Mouse (Mus musculus): ENCODE measurements at regions not wholly inside any gene's neighbourhood (a gene's known extent, or its start where the extent isn't known, plus 50 kb on each side); places are given as distances from the start of the nearest gene placed in this dataset.

DNA sequence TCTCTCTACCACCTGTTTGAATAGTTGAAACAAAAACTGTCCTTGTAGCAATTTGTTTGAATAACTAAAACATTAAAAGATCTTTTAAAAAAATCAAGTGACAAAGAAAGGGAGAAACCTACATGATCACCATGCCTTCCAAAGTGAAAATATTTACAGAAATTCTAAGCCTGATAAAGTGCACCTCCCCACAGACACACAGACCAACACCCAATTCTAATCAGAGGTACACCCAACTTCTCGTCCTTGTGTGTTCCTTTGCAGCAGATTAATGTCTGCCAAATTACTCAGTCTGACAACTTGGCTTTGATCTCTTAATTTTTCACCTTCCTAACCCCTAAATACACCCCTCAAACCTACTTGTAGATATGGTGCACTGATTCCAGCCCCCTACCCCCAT lies 719.1 kb downstream of the Epm2a start:
- WGBS = 37% methylated on average over 1 of the region's 1 CpGs

DNA sequence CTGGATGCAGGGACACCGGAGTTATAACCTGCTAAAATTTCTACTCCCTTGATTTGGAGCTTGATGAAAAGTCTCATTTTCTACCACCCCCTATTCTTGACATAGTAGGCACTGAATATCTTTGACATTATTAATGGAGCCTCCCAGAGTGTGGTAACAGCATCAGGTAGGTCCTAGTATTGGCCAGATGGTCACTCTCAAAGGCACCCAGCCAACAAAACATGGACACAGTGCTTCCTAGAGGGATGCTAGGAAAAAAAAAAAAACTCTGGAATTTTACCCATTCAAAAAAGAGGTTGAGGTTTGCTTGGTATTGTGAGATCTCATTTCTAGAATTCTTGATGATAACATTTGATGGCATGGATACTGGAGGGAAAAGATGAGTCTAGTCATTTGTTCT lies 740.8 kb downstream of the Epm2a start:
- Histone ChIP-seq H3K4me1 (replicated peaks; ENCODE audit: control insufficient read depth, insufficient read depth, low read length) (no peaks in the 10 kb centered on the region), H3K36me3 (ENCODE audit: control insufficient read depth, insufficient read depth) (no peaks in the 10 kb centered on the region), H3K4me3 (ENCODE audit: low read depth, low read length) (no peak overlapping the region), H3K9me3 (ENCODE audit: control insufficient read depth) (no peaks in the 10 kb centered on the region), H3K27ac (ENCODE audit: low read depth, low read length) (no peak overlapping the region), H3K27me3 (replicated peaks; ENCODE audit: control insufficient read depth, insufficient read depth, low read length) (no peaks in the 10 kb centered on the region), H3K4me2 (replicated peaks; ENCODE audit: low read depth) (no peak overlapping the region), H3K9ac (ENCODE audit: low read depth, low read length) (no peak overlapping the region)
- whole genome bisulfite sequencing = 87% methylated on average over 1 of the region's 1 CpGs
- no peak for ATAC-seq
- TF ChIP-seq CTCF (IDR thresholded peaks at IDR 0.05; ENCODE audit: low read depth) = no peak

More for the DNA sequence above, 719.1 kb downstream of the Epm2a start:
- no peak for TF ChIP-seq CTCF (IDR thresholded peaks at IDR 0.05; ENCODE audit: low read depth)
- Histone ChIP-seq H3K27me3 (replicated peaks; ENCODE audit: control insufficient read depth, insufficient read depth, low read length) (no peaks in the 10 kb centered on the region), H3K36me3 (ENCODE audit: control insufficient read depth, insufficient read depth) (no peaks in the 10 kb centered on the region), H3K9me3 (ENCODE audit: control insufficient read depth) (no peaks in the 10 kb centered on the region), H3K4me1 (replicated peaks; ENCODE audit: control insufficient read depth, insufficient read depth, low read length) (no peaks in the 10 kb centered on the region), H3K4me3 (ENCODE audit: low read depth, low read length) (no peak overlapping the region), H3K4me2 (replicated peaks; ENCODE audit: low read depth) (no peak overlapping the region), H3K9ac (ENCODE audit: low read depth, low read length) (no peak overlapping the region), H3K27ac (ENCODE audit: low read depth, low read length) (no peak overlapping the region)
- no peak for ATAC-seq

GRCm38 (mm10) chr10:12092521-12092920 lies 749.3 kb downstream of the Epm2a start:
- ATAC-seq = no peak
- H3K4me3 ChIP-seq (ENCODE audit: low read depth, low read length) = no peak overlapping the region
- WGBS = 46% methylated on average over 1 of the region's 1 CpGs
- no peaks in the 10 kb centered on the region for H3K36me3 ChIP-seq (ENCODE audit: control insufficient read depth, insufficient read depth)
- H3K27me3 ChIP-seq (replicated peaks; ENCODE audit: control insufficient read depth, insufficient read depth, low read length) = no peaks in the 10 kb centered on the region
- H3K9me3 ChIP-seq (ENCODE audit: control insufficient read depth) = no peaks in the 10 kb centered on the region
- no peak overlapping the region for H3K4me2 ChIP-seq (replicated peaks; ENCODE audit: low read depth)
- no peak overlapping the region for H3K27ac ChIP-seq (ENCODE audit: low read depth, low read length)
- no peaks in the 10 kb centered on the region for H3K4me1 ChIP-seq (replicated peaks; ENCODE audit: control insufficient read depth, insufficient read depth, low read length)
- H3K9ac ChIP-seq (ENCODE audit: low read depth, low read length) = no peak overlapping the region
- no peak for TF ChIP-seq CTCF (IDR thresholded peaks at IDR 0.05; ENCODE audit: low read depth)

GRCm38 (mm10) chr10:12096678-12097077 lies 753.5 kb downstream of the Epm2a start:
- ATAC-seq = no peak
- TF ChIP-seq CTCF (IDR thresholded peaks at IDR 0.05; ENCODE audit: low read depth) = no peak
- Histone ChIP-seq H3K4me2 (replicated peaks; ENCODE audit: low read depth) (no peak overlapping the region), H3K4me3 (ENCODE audit: low read depth, low read length) (no peak overlapping the region), H3K27me3 (replicated peaks; ENCODE audit: control insufficient read depth, insufficient read depth, low read length) (no peaks in the 10 kb centered on the region), H3K9ac (ENCODE audit: low read depth, low read length) (no peak overlapping the region), H3K4me1 (replicated peaks; ENCODE audit: control insufficient read depth, insufficient read depth, low read length) (no peaks in the 10 kb centered on the region), H3K36me3 (ENCODE audit: control insufficient read depth, insufficient read depth) (no peaks in the 10 kb centered on the region), H3K27ac (ENCODE audit: low read depth, low read length) (no peak overlapping the region), H3K9me3 (ENCODE audit: control insufficient read depth) (no peaks in the 10 kb centered on the region)
- WGBS = 90% methylated on average over 3 of the region's 3 CpGs

- Histone ChIP-seq H3K4me1 (replicated peaks; ENCODE audit: control insufficient read depth, insufficient read depth, low read length) (no peaks in the 10 kb centered on the region), H3K4me3 (ENCODE audit: low read depth, low read length) (no peak overlapping the region), H3K9ac (ENCODE audit: low read depth, low read length) (no peak overlapping the region), H3K4me2 (replicated peaks; ENCODE audit: low read depth) (no peak overlapping the region), H3K9me3 (ENCODE audit: control insufficient read depth) (no peaks in the 10 kb centered on the region), H3K27ac (ENCODE audit: low read depth, low read length) (no peak overlapping the region), H3K27me3 (replicated peaks; ENCODE audit: control insufficient read depth, insufficient read depth, low read length) (no peaks in the 10 kb centered on the region), H3K36me3 (ENCODE audit: control insufficient read depth, insufficient read depth) (no peaks in the 10 kb centered on the region)
- no peak for ATAC-seq
- no peak for TF ChIP-seq CTCF (IDR thresholded peaks at IDR 0.05; ENCODE audit: low read depth)
These were observed 762.2 kb downstream of the Utrn start for GRCm38 (mm10) chr10:12107001-12107418.

DNA sequence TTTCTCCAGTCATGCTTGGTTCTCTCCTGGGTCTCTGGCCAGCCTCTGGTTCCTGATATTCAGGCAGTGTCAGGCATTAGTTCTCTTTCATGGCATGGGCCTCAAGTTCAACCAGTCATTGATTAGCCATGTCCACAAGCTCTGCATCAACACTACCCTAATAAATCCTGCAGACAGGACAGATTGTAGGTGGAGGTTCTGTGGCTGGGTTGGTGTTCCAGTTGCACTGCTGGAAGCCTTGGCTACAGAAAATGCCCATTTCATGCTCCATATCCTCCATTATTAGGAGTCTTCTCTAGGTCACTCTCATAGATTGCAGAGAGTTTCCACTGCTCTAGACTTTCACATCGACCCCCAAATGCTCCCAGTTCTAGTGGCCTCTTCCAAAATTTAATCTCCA lies 757.4 kb downstream of the Utrn start:
- Histone ChIP-seq H3K4me3 (ENCODE audit: low read depth, low read length) (no peak overlapping the region), H3K9ac (ENCODE audit: low read depth, low read length) (no peak overlapping the region), H3K4me2 (replicated peaks; ENCODE audit: low read depth) (no peak overlapping the region), H3K4me1 (replicated peaks; ENCODE audit: control insufficient read depth, insufficient read depth, low read length) (no peaks in the 10 kb centered on the region), H3K27ac (ENCODE audit: low read depth, low read length) (no peak overlapping the region), H3K36me3 (ENCODE audit: control insufficient read depth, insufficient read depth) (no peaks in the 10 kb centered on the region), H3K27me3 (replicated peaks; ENCODE audit: control insufficient read depth, insufficient read depth, low read length) (no peaks in the 10 kb centered on the region), H3K9me3 (ENCODE audit: control insufficient read depth) (no peaks in the 10 kb centered on the region)
- no peak for ATAC-seq
- WGBS = 87% methylated on average over 1 of the region's 1 CpGs
- TF ChIP-seq CTCF (IDR thresholded peaks at IDR 0.05; ENCODE audit: low read depth) = no peak

DNA sequence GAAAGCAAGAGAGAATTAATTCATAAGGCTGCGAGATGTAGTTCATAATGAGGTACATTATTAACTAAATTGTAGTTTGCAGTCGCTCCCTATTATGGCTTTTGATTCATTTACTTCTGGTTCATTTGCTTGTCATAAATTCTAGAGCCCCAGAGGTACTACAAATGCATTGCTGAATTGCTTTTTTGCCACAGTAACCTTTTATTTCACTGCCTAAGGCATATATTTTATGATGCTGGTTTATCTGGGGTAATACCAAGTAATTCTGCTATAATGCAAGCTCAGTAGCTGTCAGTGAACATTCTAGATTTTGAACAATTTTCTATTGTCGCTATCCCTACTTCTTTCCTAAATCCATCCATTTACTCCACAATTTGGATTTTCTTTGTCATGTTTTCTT lies 753.4 kb downstream of the Utrn start:
- WGBS = 88% methylated on average over 3 of the region's 3 CpGs
- no peak for TF ChIP-seq CTCF (IDR thresholded peaks at IDR 0.05; ENCODE audit: low read depth)
- no peak overlapping the region for H3K4me2 ChIP-seq (replicated peaks; ENCODE audit: low read depth)
- H3K27ac ChIP-seq (ENCODE audit: low read depth, low read length) = no peak overlapping the region
- no peaks in the 10 kb centered on the region for H3K27me3 ChIP-seq (replicated peaks; ENCODE audit: control insufficient read depth, insufficient read depth, low read length)
- H3K9me3 ChIP-seq (ENCODE audit: control insufficient read depth) = no peaks in the 10 kb centered on the region
- no peak for ATAC-seq
- no peak overlapping the region for H3K9ac ChIP-seq (ENCODE audit: low read depth, low read length)
- no peak overlapping the region for H3K4me3 ChIP-seq (ENCODE audit: low read depth, low read length)
- H3K4me1 ChIP-seq (replicated peaks; ENCODE audit: control insufficient read depth, insufficient read depth, low read length) = no peaks in the 10 kb centered on the region
- H3K36me3 ChIP-seq (ENCODE audit: control insufficient read depth, insufficient read depth) = no peaks in the 10 kb centered on the region
